Mouse (Mus musculus) testis, adult 2 months (tissue): ENCODE results near the gene Zfp639. TPM values are rescaled to one million over a fixed set of nuclear protein-coding genes. Genes with fewer than 3 reads are reported as not detected.

Experiments
- H3K27ac ChIP-seq: fragments of 200-500 bp; 2 replicates; pipeline ENCODE4 v1.5.1; 2012; ENCODE audit warnings: low read depth, low read length; ENCODE audit not compliant: control insufficient read depth, insufficient read depth
- H3K27me3 ChIP-seq: fragments of 200-500 bp; 2 replicates; pipeline ENCODE4 v1.6.1; 2012; ENCODE audit warnings: mild to moderate bottlenecking, low read length, moderate library complexity; ENCODE audit not compliant: control insufficient read depth, insufficient read depth
- H3K36me3 ChIP-seq: fragments of 200-500 bp; 2 replicates; pipeline ENCODE4 v1.6.1; 2012; ENCODE audit warnings: mild to moderate bottlenecking, low read length; ENCODE audit not compliant: control insufficient read depth, insufficient read depth
- H3K4me1 ChIP-seq: fragments of 200-500 bp; 2 replicates; pipeline ENCODE4 v1.6.1; 2012; ENCODE audit warnings: low read length; ENCODE audit not compliant: control insufficient read depth, insufficient read depth
- H3K4me3 ChIP-seq: fragments of 200-500 bp; 2 replicates; pipeline ENCODE4 v1.5.1; 2012; ENCODE audit warnings: low read depth, mild to moderate bottlenecking, low read length, moderate library complexity, mixed read lengths; ENCODE audit not compliant: control insufficient read depth
- CTCF ChIP-seq: fragments of 200-500 bp; IDR thresholded peaks from 2 replicates; pipeline ENCODE4 v1.5.1; 2012; ENCODE audit warnings: low read depth, mild to moderate bottlenecking, inconsistent platforms, low read length, moderate library complexity; ENCODE audit not compliant: control insufficient read depth, insufficient read depth, insufficient replicate concordance
- POLR2A ChIP-seq: fragments of 200-500 bp; IDR thresholded peaks from 2 replicates; pipeline ENCODE4 v1.6.1; 2012; ENCODE audit warnings: low read depth, mild to moderate bottlenecking, inconsistent platforms, low read length, moderate library complexity; ENCODE audit not compliant: control insufficient read depth
- polyA plus RNA-seq: library from polyadenylated mRNA; depleted of rRNA; stranded (reverse); fragments of >200 nt; gene quantifications from 2 replicates; pipeline ENCODE4 v1.2.3, GENCODE M21; 2012

Gene Zfp639
- polyA plus RNA-seq, 1 experiment, result 30.5 TPM

GRCm38 (mm10) chr3:32494387-32495087 lies 15.5 kb upstream of the Zfp639 start:
- Histone ChIP-seq H3K4me3 (no peak overlapping the region; the same call in 1 of the 2 replicates), H3K4me1 (peaks cover 5% of the 10 kb centered on the region), H3K27me3 (no peaks in the 10 kb centered on the region), H3K27ac (no peak overlapping the region), H3K36me3 (no peaks in the 10 kb centered on the region)
- TF ChIP-seq POLR2A (no peak), CTCF (no peak)

GRCm38 (mm10) chr3:32495088-32495770 lies 14.8 kb upstream of the Zfp639 start:
- TF ChIP-seq POLR2A, result no peak
- no peak for TF ChIP-seq CTCF
- Histone ChIP-seq H3K36me3 (no peaks in the 10 kb centered on the region), H3K27me3 (no peaks in the 10 kb centered on the region), H3K4me3 (no peak overlapping the region), H3K4me1 (peaks cover 5% of the 10 kb centered on the region), H3K27ac (no peak overlapping the region)

GRCm38 (mm10) chr3:32495856-32496710 lies 14.0 kb upstream of the Zfp639 start:
- no peaks in the 10 kb centered on the region for H3K36me3 ChIP-seq
- no peak for TF ChIP-seq CTCF
- no peak for TF ChIP-seq POLR2A
- peaks cover 7% of the 10 kb centered on the region for H3K4me1 ChIP-seq
- H3K4me3 ChIP-seq, result no peak overlapping the region
- no peaks in the 10 kb centered on the region for H3K27me3 ChIP-seq
- H3K27ac ChIP-seq, result 0 out of 2 replicates have a peak overlapping the region, but pooled peaks have one; percentile 22

- TF ChIP-seq CTCF, result no peak
- no peak for TF ChIP-seq POLR2A
- 0 out of 2 replicates have a peak overlapping the region, but pooled peaks have one; percentile 22 for H3K27ac ChIP-seq
Observed at GRCm38 (mm10) chr3:32496711-32497070, 13.4 kb upstream of the Zfp639 start.

GRCm38 (mm10) chr3:32500346-32500745 lies 9.7 kb upstream of the Zfp639 start:
- no peak for TF ChIP-seq POLR2A
- no peak for TF ChIP-seq CTCF
- Histone ChIP-seq H3K27me3 (no peaks in the 10 kb centered on the region), H3K36me3 (no peaks in the 10 kb centered on the region), H3K27ac (peak overlapping the region; percentile 80), H3K4me1 (peaks cover 13% of the 10 kb centered on the region), H3K4me3 (peak overlapping the region; percentile 41)

More at GRCm38 (mm10) chr3:32496711-32497070, 13.4 kb upstream of the Zfp639 start:
- Histone ChIP-seq H3K27me3 (no peaks in the 10 kb centered on the region), H3K36me3 (no peaks in the 10 kb centered on the region), H3K4me1 (peaks cover 9% of the 10 kb centered on the region), H3K4me3 (no peak overlapping the region)

GRCm38 (mm10) chr3:32505841-32506240 lies 4.2 kb upstream of the Zfp639 start:
- no peaks in the 10 kb centered on the region for H3K27me3 ChIP-seq
- H3K4me1 ChIP-seq, result peaks cover 13% of the 10 kb centered on the region
- TF ChIP-seq CTCF (no peak), POLR2A (no peak)
- H3K4me3 ChIP-seq, result no peak overlapping the region
- H3K27ac ChIP-seq, result no peak overlapping the region
- no peaks in the 10 kb centered on the region for H3K36me3 ChIP-seq
